Mouse (Mus musculus) heart, adult 2 months (tissue): ENCODE results near the gene Tcf12. TPM values are rescaled to one million over a fixed set of nuclear protein-coding genes. Genes with fewer than 3 reads are reported as not detected.

Experiments used
- DNase-seq, 2 experiments: peaks; one replicate each; pipeline ENCODE4 v3.0.0; 2021
- H3K27ac ChIP-seq: fragments of 200-600 bp; 2 replicates; pipeline ENCODE4 v1.8.1; 2022
- H3K27me3 ChIP-seq: fragments of 200-500 bp; 2 replicates; pipeline ENCODE4 v1.6.1; 2012; ENCODE audit warnings: mild to moderate bottlenecking, low read length, inconsistent platforms, mixed read lengths; ENCODE audit not compliant: control insufficient read depth, insufficient read depth
- H3K36me3 ChIP-seq: fragments of 200-500 bp; 2 replicates; pipeline ENCODE4 v1.6.1; 2012; ENCODE audit warnings: low read length, inconsistent platforms; ENCODE audit not compliant: control insufficient read depth, insufficient read depth
- H3K4me1 ChIP-seq: fragments of 200-500 bp; 2 replicates; pipeline ENCODE4 v1.6.1; 2011; ENCODE audit warnings: low read length; ENCODE audit not compliant: control insufficient read depth, insufficient read depth
- H3K4me3 ChIP-seq: fragments of 200-600 bp; 2 replicates; pipeline ENCODE4 v1.8.1; 2022
- H3K79me2 ChIP-seq: fragments of 200-500 bp; replicated peaks from 2 replicates; pipeline ENCODE4 v1.6.1; 2012; ENCODE audit warnings: mild to moderate bottlenecking, inconsistent platforms, low read length, moderate library complexity, mixed read lengths; ENCODE audit not compliant: control insufficient read depth, insufficient read depth
- H3K9ac ChIP-seq: fragments of 200-500 bp; 2 replicates; pipeline ENCODE4 v1.6.1; 2012; ENCODE audit warnings: low read depth, mild to moderate bottlenecking, control low read depth, inconsistent platforms, low read length, mixed read lengths
- CTCF ChIP-seq: fragments of 200-600 bp; IDR thresholded peaks from 2 replicates; pipeline ENCODE4 v1.8.1; 2022; ENCODE audit warnings: antibody characterized with exemption, mild to moderate bottlenecking, moderate library complexity
- EP300 ChIP-seq: fragments of 200-500 bp; IDR thresholded peaks from 2 replicates; pipeline ENCODE4 v1.6.1; 2011; ENCODE audit warnings: low read depth, low read length, control low read depth; ENCODE audit not compliant: insufficient read depth
- POLR2A ChIP-seq: fragments of 200-500 bp; IDR thresholded peaks from 2 replicates; pipeline ENCODE4 v1.6.1; 2011; ENCODE audit warnings: mild to moderate bottlenecking, low read depth, low read length, control low read depth; ENCODE audit not compliant: insufficient read depth
- WGBS: fragments of 180-500 bp; shearing (Covaris S2); methylation state at CpG from one replicate; pipeline ENCODE4 v1.1.7; 2018; 5-methylcytosine and 5-hydroxymethylcytosine counted together
- intact Hi-C: fragments of 180-260 bp; cut with DNase I; formaldehyde crosslinking; loops from one replicate; pipeline ENCODE4 v1.15.1; 2025
- polyA plus RNA-seq: library from polyadenylated mRNA; depleted of rRNA; stranded (reverse); fragments of >200 nt; gene quantifications from 2 replicates; pipeline ENCODE4 v1.2.3, GENCODE M21; 2012
- total RNA-seq, 2 experiments: library from RNA; stranded (reverse); gene quantifications; 2 replicates each; pipeline ENCODE4 v1.2.3; 2021

The Tcf12 gene
- total and polyA plus RNA-seq, 3 experiments: 29.7 to 38.0 (median 33.9) TPM

DNA sequence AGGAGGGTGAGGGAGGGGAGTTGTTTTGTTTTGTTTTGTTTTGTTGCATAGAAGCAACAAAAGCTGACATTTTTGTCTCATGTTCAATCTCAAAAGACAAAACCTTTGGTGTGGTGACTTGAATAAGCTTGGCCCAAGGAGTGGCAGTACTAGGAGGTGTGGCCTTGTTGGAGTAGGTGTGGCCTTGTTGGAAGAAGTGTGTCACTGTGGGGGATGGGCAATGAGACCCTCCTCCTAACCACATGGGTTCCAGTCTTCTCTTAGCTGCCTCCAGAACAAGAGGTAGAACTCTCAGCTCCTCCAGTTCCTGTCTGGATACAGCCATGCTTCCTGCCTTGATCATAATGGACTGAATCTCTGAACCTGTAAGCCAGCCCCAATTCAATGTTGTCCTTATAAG is 26.2 kb upstream of the Tcf12 start:
- no peak overlapping the region for H3K9ac ChIP-seq
- H3K4me3 ChIP-seq: no peak overlapping the region
- intact Hi-C loops: no loop called here
- no peaks in the 10 kb centered on the region for H3K79me2 ChIP-seq
- H3K4me1 ChIP-seq: no peaks in the 10 kb centered on the region
- no peaks in the 10 kb centered on the region for H3K27me3 ChIP-seq
- no peaks in the 10 kb centered on the region for H3K36me3 ChIP-seq
- no peak for DNase-seq
- TF ChIP-seq POLR2A: no peak
- TF ChIP-seq EP300: no peak
- TF ChIP-seq CTCF: no peak
- no peak overlapping the region for H3K27ac ChIP-seq

DNA sequence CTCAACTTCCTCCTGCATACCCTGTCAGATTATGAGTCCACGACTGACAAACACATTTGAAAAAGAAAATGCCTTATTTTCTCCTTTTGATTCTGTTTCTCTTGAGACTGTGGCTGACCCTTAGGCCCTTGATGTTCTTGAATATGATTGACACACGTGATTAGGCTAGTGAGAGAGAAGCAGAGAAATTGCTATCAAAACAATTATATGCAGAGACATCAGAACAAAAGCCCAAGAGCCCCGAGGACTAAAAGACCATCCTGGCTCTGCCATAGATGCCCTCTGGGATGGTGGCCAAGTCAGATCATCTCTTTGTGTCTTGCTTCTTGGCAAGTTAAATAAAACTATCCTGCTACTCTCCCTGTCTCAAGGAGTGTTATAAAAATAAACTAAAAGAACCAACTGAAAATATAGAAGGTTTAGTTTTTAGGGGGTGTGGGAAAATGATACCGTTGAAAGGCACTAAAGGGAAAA is 22.1 kb upstream of the Tcf12 start:
- Histone ChIP-seq H3K27ac (peak overlapping the region; percentile 96), H3K27me3 (no peaks in the 10 kb centered on the region), H3K79me2 (no peaks in the 10 kb centered on the region), H3K36me3 (no peaks in the 10 kb centered on the region), H3K4me3 (peak overlapping the region; percentile 66), H3K9ac (no peak overlapping the region; the same call in 1 of the 2 replicates), H3K4me1 (no peaks in the 10 kb centered on the region)
- no peak for DNase-seq
- intact Hi-C loops: loop anchor here (1.0 to 2.0 kb wide), 3 partner anchors 23 to 57 kb away; partner anchors contain the start of gene Tcf12
- WGBS: 35% methylated on average over 4 of the region's 4 CpGs
- TF ChIP-seq POLR2A (no peak), EP300 (no peak), CTCF (no peak)

DNA sequence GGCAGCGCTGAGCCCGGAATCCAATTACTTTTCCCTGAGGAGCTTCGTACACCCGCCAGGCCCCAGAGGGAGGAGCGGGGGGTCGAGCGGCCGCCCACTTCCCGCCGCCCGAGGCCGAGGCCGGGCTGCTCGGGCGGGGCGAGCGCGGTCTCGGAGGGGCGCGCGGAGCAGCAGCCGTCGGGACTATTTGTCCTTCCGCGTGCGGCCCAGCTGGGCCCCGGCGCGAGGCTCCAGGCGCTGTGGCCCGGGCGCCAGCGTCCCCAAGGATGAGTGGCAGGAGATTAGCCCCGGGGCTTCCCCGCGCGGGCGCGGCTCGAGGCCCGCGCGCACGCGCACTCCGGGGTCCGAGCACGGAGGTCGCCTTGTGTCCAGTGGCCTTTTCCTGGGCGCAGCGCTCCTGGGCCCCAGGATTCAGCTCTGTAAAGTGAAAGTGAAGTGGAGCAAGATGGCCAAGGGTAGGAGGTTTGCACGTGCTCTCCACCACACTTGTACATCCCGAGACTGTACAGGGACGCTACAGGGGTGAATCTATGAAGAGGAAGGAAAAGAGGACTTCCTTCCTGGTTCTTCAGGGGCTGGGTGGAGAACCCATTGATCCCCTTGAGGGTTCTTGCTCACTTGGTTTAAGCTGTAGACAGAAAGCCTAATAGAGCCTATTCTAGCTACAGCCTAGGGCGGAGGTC is 21.6 kb upstream of the Tcf12 start:
- Histone ChIP-seq H3K27me3 (no peaks in the 10 kb centered on the region), H3K9ac (peak overlapping the region; percentile 72), H3K4me3 (peak overlapping the region; percentile 66), H3K79me2 (no peaks in the 10 kb centered on the region), H3K27ac (peak overlapping the region; percentile 96), H3K4me1 (no peaks in the 10 kb centered on the region), H3K36me3 (no peaks in the 10 kb centered on the region)
- WGBS: 1% methylated on average over 56 of the region's 56 CpGs
- peak; percentile 94 to 95 for DNase-seq
- TF ChIP-seq CTCF: no peak
- TF ChIP-seq EP300: peak; percentile 42; the same call in 1 of the 2 replicates
- peak; percentile 62; the same call in 1 of the 2 replicates for TF ChIP-seq POLR2A
- intact Hi-C loops: loop anchor here (1.0 to 2.0 kb wide), 2 partner anchors 22 to 38 kb away; partner anchors contain the start of gene Tcf12

DNA sequence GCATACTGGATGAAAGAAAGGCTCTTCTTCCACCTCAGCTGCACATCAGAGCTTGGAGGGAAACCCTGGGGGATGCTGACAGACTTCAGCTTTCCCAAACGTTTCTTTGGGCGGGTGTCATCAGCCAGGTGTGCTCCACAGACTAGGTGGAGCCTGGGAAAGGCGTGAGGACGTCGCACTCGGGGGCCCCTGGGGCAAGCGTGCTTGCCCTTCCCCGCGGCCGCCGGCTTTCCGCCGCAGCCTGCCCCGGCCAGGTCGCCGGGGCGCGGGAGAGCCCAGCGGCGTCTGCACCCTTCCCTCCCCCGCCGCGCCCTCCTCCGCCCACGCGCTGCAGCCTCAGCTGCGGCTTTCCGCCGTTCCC is 21.0 kb upstream of the Tcf12 start:
- under 1% methylated on average over 28 of the region's 29 CpGs for WGBS
- Histone ChIP-seq H3K4me1 (no peaks in the 10 kb centered on the region), H3K4me3 (peak overlapping the region; percentile 66), H3K79me2 (no peaks in the 10 kb centered on the region), H3K27ac (peak overlapping the region; percentile 96), H3K9ac (peak overlapping the region; percentile 72), H3K36me3 (no peaks in the 10 kb centered on the region), H3K27me3 (no peaks in the 10 kb centered on the region)
- DNase-seq: no peak
- intact Hi-C loops: loop anchor here (1.0 to 2.0 kb wide), 2 partner anchors 21 to 38 kb away; partner anchors contain the start of gene Tcf12
- TF ChIP-seq POLR2A (no peak), EP300 (no peak), CTCF (no peak)

DNA sequence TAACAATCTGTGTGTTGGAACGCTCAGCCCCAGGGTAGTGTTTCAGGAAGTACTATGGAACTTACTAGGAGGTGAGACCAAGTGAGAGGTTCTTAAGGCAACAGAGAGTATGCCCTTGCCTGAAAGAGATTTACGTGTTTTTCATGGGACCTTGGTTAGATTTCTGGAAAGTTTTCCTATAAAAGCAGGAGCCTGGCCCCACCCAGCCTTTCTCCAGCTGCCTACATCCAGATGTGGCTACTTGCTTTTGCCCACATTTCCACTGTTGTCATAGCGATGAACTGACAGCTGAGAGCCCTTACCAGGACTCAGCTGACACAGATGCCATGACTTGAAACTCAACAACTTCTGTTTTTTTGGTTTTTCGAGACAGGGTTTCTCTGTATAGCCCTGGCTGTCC is 18.2 kb upstream of the Tcf12 start:
- H3K27ac ChIP-seq: no peak overlapping the region
- no peaks in the 10 kb centered on the region for H3K4me1 ChIP-seq
- DNase-seq: no peak
- WGBS: 88% methylated on average over 4 of the region's 4 CpGs
- TF ChIP-seq POLR2A (no peak), CTCF (no peak), EP300 (no peak)
- intact Hi-C loops: no loop called here
- no peak overlapping the region for H3K9ac ChIP-seq
- H3K36me3 ChIP-seq: no peaks in the 10 kb centered on the region
- H3K4me3 ChIP-seq: no peak overlapping the region
- no peaks in the 10 kb centered on the region for H3K79me2 ChIP-seq
- no peaks in the 10 kb centered on the region for H3K27me3 ChIP-seq

DNA sequence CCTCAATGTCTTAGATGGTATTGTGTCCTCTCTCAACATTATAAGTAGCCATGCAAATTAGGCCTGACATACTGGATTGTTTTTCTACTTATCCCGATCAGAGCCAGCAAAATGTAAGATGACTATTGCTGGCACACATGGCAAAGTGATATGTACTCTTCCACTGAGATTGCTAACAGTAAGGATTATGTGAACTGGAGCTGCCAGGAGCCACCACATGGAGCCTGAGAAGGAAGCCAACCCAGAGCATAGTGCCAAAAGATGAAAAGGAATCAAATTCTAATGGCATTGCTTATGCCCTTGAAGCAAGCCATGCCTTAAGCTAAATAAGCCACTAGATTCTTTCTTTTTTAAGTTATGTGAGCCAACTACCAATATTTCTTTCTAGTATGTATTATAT is 13.8 kb upstream of the Tcf12 start:
- no peak for DNase-seq
- WGBS: 72% methylated on average over 1 of the region's 1 CpGs
- H3K27me3 ChIP-seq: no peaks in the 10 kb centered on the region

More for the DNA sequence above, 13.8 kb upstream of the Tcf12 start:
- H3K36me3 ChIP-seq: no peaks in the 10 kb centered on the region
- no peaks in the 10 kb centered on the region for H3K79me2 ChIP-seq
- intact Hi-C loops: no loop called here
- no peak overlapping the region for H3K4me3 ChIP-seq
- no peaks in the 10 kb centered on the region for H3K4me1 ChIP-seq
- TF ChIP-seq POLR2A (no peak), CTCF (no peak), EP300 (no peak)
- H3K9ac ChIP-seq: no peak overlapping the region
- no peak overlapping the region for H3K27ac ChIP-seq
